Mouse (Mus musculus) embryonic stem cell, embryonic (primary cell): ENCODE results near the gene Efhd1.

ENCODE experiments used
- CTCF ChIA-PET, 4 experiments: fragments of 300-600 bp in 2 of 4; fragments of 350-600 bp in 2 of 4; sonication (Branson Sonifier 250); formaldehyde crosslinking; loops; one replicate each; lab custom pipeline; 2022; ENCODE audit warnings: inconsistent platforms in 2 of 4; lab: Charles Lee
- POLR2A ChIA-PET, 4 experiments: fragments of 300-600 bp in 2 of 4; fragments of 350-600 bp in 2 of 4; sonication (Branson Sonifier 250); formaldehyde crosslinking; loops; one replicate each; lab custom pipeline; 2022; ENCODE audit warnings: antibody characterized with exemption in 4 of 4, inconsistent platforms in 1 of 4; lab: Charles Lee

Gene Efhd1

DNA sequence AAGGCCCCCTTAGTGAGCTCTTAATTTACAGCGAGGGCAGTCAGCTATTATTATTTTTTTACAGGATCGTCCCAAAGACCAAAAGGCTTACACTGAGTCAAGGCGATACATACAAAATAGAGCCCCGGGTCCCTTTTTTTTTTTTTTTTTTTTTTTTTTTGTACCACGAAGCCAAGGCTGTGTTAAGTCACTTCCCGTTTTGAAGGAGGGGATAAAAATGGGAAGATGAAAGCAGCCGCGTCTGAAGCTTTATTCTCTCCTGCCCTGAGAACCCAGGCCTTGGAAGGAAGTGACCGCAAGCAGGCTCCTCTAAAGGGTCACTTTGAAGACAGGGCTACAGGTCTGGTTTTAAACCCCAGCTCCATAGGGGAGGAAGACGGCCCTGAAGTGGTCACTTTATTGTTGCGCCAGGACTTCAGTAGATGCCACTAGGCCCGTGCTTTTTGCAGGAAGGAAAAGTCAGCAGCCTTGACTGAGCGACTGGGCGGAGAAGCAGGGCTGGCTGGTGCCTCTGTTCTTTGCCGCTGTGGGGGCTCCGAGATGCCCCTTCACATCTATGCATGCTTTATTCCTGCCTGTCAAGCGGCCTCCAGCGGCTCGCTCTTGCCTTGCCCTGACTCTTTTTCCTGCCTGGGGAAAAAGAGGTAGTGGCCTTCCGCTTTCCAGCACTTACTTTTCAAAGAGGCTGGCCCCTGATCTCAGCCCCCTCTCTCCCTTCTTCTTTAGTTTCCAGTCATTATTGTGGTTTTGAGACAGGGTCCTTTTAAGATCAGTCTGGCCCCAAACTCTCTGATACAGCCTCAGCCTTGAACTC, 17.6 kb downstream of the Efhd1 start:
- POLR2A ChIA-PET: interaction anchor here in 3 of 4 experiments (0.6 to 3.6 kb wide), 23 partner anchors 9 to 610 kb away, joined by 3 to 13 read pairs (median 4); partner anchors contain the start of genes Chrnd (in 1 of the 3), Efhd1 (in 1 of the 3) and Gigyf2 (in 1 of the 3)
- CTCF ChIA-PET: interaction anchor here (0.6 to 3.3 kb wide), 19 partner anchors 10 to 1387 kb away, joined by 3 to 21 read pairs (median 4); partner anchors contain the start of gene Ecel1 (in 1 of the 4)

DNA sequence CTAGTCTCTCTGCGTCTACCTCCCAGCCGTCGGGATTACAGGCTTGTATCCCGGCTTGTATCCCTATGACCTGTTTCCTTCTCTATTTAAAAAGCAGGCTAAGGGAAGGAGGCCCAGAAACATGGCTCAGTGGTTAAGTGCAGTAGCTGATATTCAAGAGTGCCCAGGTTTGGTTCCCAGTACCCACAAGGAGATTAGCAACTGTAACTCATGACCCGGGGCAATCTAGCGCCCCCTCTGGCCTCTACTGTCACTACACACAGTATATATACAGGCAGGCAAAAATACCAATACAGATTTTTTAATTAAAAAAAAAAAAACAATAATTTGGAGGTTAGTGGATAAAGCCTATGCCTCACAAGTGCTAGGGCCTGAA, 18.2 kb downstream of the Efhd1 start:
- ChIA-PET CTCF (interaction anchor here (0.6 to 3.3 kb wide), 13 partner anchors 9 to 1387 kb away, joined by 3 to 21 read pairs (median 3); partner anchors contain the start of gene Ecel1 (in 1 of the 4)), POLR2A (interaction anchor here in 3 of 4 experiments (0.6 to 3.6 kb wide), 14 partner anchors 10 to 92 kb away, joined by 3 to 13 read pairs (median 4); partner anchors contain the start of gene Chrnd (in 1 of the 3))

DNA sequence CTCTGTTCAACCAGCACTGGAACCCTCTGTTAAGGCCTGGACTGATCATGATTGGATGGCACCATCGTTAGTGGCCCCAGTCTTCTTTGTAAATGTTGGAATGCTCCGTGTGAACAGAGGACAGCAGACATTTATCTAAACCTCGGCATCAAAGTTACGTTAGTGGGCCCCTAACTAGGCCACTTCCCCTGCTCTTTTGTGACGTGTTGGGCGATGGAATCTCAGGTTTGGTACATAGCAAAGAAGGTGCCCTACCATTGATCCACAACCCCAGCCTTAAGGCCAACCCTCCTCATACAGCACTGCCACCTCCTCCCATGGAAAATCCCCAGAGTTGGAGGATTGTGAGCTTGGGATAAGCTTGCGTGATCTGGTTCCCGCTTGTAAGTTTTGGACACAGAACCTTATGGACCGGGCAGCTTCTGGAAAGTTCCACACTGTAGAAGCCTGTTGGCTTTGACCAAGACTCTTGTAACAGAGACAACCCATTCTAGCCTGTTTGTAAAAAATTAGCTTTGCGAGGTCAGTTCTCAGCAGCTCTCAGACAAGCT, 19.3 kb downstream of the Efhd1 start:
- POLR2A ChIA-PET: interaction anchor here in 2 of 4 experiments (0.8 to 3.6 kb wide), 8 partner anchors 8 to 43 kb away, joined by 3 to 13 read pairs (median 4); partner anchors contain the start of gene Gigyf2 (in 1 of the 2)
- CTCF ChIA-PET: interaction anchor here in 1 of 4 experiments (1.1 to 3.3 kb wide), 2 partner anchors 8 to 24 kb away, joined by 4 to 21 read pairs; no protein-coding TSS in a partner anchor

DNA sequence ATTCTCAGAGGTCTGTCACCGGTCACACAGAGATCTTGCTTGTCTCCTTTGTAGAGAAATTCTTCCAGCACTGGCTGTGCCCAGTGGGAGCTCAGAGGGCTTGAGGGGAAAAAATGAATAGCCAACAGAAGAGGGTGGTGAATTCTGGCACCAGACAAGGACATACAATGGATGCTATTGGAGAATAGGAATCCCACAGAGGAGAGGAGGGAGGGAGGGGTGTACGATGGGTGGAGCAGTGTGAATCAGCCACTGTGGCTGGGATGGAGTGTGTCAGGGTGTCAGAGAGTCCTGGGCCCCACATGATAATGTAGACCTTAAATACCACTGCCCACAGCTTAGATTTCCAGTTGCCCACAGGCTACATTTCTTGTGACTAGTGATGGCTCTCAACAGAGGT, 22.9 kb downstream of the Efhd1 start:
- CTCF ChIA-PET: interaction anchor here in 1 of 4 experiments (0.6 kb wide), 1 partner anchor 32 kb away, joined by 3 read pairs; no protein-coding TSS in a partner anchor
- POLR2A ChIA-PET: interaction anchor here in 1 of 4 experiments (0.6 kb wide), 2 partner anchors 20 to 601 kb away, joined by 3 to 4 read pairs; no protein-coding TSS in a partner anchor

DNA sequence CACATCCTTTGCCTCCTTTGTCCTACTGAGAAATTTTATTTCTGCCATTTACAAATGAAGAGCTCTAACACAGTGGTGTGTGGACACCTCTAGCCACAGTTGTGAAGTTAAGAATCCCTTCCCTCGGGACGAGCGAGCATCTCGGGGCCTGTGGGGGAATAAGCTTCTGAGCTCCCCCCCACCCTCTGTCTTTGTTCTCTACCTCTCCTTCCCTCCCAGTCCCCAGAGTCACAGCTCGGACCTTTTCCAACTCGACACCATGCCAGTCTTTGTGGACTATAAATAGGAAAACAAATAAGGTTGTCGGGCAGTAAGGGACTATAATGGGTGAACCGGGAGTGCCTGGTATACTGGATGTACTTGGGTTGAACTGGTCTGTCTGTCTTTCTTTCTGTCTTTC, 27.3 kb downstream of the Efhd1 start:
- POLR2A ChIA-PET: interaction anchor here in 2 of 4 experiments (0.6 to 2.7 kb wide), 10 partner anchors 8 to 232 kb away, joined by 3 to 13 read pairs (median 4); partner anchors contain the start of gene Gigyf2 (in 2 of the 2)

DNA sequence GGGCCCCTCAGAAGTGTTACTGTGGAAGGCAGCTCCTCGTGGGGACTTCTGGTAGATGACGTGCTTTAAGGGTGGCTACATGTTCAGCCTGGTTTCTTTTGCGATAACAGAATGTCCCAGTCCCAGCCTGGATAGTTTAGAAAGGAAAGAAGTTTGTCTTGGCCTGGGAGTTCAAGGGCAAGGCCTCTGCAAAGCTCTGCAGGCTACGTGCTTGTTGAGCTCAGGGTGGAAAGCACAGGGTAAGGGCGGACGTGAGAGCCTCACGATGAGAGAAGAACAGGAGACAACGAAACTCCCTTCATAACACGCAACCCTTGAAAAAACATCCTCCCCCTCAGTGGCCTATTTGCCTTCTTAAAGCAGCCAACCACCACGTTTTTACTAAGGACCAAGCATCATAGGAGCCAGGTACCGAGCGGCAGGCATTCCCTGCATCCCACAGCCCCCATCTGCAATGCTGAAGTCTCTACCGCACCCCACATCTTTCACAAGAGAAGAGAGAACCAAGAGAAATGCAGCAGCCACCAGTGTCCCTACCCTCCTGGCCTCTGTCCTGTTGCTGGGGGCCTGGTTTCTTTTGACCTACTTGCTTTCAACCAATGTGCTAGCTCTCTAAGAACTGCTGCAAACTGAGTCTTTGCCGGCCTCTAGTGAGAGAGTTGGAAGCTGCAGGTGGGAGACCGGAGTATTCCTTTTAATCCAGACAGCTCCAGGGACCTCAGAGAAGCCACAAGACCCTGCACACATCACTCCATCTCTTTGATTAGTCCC, 28.4 kb downstream of the Efhd1 start:
- POLR2A ChIA-PET: interaction anchor here in 3 of 4 experiments (0.6 to 2.7 kb wide), 19 partner anchors 10 to 766 kb away, joined by 3 to 13 read pairs (median 4); partner anchors contain the start of genes Gigyf2 (in 2 of the 3) and Ptma (in 1 of the 3)
- CTCF ChIA-PET: interaction anchor here (0.5 to 3.7 kb wide), 30 partner anchors 10 to 511 kb away, joined by 3 to 21 read pairs (median 4); partner anchors contain the start of genes Efhd1 (in 1 of the 4) and Sag (in 1 of the 4)

More for the DNA sequence above, 27.3 kb downstream of the Efhd1 start:
- CTCF ChIA-PET: interaction anchor here in 3 of 4 experiments (0.7 to 3.7 kb wide), 4 partner anchors 10 to 147 kb away, joined by 3 to 21 read pairs (median 10); no protein-coding TSS in a partner anchor

DNA sequence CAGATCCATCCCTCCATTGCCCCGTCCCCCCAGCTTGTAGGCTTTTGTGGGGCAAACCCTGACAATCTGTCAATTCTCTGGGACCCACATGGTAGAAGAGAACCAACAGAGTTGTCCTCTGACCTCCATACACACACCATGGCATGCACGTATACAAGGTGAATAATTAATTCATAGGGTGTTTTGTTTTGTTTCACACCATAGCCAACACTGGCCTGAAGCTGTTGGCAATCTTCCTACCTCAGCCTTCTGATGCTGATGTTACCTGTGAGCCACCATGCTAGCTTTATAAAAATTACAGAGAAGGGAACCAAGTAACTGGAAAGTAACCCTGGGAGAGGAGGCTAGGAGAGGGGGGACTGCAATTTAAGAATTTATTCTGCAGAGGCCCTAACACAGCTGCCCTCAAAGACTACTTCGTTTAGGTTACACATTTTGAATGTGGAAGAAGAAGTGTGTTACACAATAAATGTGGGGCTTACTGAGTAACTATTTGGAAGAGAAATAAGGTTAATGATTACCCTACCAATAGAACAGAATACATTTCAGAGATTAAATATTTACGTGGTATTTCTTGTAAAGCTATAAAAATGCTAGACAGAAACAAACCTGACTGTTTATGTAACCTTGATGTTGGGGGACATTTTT, 30.0 kb downstream of the Efhd1 start:
- ChIA-PET POLR2A (interaction anchor here in 1 of 4 experiments (0.7 to 1.2 kb wide), 2 partner anchors 30 to 32 kb away, joined by 3 to 11 read pairs; partner anchors contain the start of genes Efhd1 and Gigyf2), CTCF (interaction anchor here in 1 of 4 experiments (1.0 kb wide), 1 partner anchor 36 kb away, joined by 3 read pairs; no protein-coding TSS in a partner anchor)

DNA sequence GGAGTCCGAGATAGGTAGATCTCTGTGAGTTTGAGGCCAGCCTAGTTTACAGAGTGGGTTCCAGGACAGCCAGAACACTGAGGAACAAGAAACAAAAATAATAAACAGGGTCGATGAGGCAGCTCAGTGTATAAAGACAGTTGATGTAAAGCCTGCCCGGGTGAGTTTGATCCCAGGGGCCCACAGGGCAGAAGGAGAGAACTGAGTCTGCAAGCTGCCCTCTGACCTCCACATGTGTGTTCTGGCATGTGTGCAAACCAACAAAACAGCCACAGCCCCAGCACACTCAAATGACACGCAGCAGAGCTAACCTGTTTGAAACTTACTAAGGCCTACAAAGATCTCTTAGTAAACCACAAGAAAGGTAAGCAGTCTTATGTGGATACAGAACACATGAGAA, 30.8 kb downstream of the Efhd1 start:
- POLR2A ChIA-PET: interaction anchor here in 1 of 4 experiments (1.2 kb wide), 1 partner anchor 31 kb away, joined by 11 read pairs; the partner anchor contains the start of gene Gigyf2
- CTCF ChIA-PET: interaction anchor here in 2 of 4 experiments (0.7 to 1.0 kb wide), 2 partner anchors 36 to 1285 kb away, joined by 3 to 9 read pairs; no protein-coding TSS in a partner anchor

DNA sequence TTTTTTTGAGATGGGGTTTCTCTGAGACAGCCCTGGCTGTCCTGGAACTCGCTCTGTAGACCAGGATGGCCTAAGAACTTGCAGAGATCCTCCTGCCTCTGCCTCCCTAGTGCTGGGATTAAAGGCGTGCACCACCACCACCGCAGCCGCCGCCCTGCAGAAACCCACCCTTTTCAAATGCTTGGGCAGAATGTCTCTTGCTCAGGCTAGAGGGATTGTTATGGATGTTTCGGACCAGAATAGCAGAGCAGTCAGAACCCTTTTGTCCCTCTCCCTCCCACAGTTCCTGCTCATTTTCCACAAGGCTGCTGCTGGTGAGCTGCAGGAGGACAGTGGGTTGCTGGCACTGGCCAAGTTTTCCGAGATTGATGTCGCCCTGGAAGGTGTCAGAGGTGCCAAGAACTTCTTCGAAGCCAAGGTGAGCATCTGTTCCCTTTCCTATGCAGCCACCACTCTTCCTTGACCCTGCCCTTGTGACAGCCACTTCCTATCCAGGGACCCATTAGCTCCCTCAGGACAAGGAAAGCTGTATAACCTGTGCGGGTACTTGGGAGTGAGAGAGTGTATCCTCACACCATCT, 33.3 kb downstream of the Efhd1 start:
- CTCF ChIA-PET: interaction anchor here in 2 of 4 experiments (0.6 to 1.0 kb wide), 3 partner anchors 15 to 313 kb away, joined by 3 read pairs; no protein-coding TSS in a partner anchor
- POLR2A ChIA-PET: interaction anchor here in 2 of 4 experiments (0.9 to 2.4 kb wide), 8 partner anchors 12 to 71 kb away, joined by 3 to 8 read pairs (median 4); partner anchors contain the start of gene Gigyf2 (in 1 of the 2)

DNA sequence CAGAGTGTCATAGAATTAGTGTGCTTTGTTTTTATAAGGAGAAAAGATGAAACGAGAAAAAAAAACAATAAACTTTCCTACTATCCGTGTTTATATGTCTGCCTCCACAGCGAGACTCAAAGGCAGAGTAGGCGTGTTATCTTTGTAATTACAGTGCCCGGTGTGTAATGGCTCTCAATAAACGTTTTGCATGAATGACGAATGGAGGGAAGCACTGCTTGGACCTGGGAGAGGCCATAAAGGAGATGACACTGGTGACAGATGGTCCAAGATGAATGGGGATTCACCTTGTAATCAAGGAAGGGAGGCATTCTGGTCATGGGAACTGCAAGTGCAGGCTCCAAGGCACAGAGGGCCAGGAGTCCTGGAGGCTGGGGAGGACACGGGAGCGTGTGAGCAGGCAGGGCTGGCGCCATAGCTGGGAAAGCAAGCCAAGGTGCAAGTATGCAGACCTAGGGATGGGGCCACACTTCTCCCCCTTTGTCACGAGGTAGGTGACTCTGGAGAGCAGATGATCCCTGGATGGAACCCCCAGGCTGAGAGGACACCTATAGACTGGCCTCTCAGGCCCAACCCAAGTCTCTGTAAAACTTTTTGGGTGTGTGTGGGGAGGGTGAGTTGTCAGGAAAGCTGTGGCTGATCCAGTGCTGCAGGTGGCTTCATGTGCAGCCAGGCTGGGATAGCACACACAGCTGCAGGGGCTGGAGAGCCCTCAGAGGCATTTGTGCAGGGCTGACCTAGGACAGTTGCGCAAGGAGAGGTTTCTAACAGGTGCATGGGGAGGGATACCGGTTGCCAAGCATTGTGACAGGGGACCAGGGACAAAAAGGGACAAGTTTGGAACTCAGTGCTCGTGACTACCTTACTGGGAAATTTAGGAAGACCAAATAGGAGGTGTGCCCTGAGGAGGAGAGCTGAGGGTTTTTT, 36.5 kb downstream of the Efhd1 start:
- ChIA-PET CTCF (interaction anchor here in 1 of 4 experiments (1.3 kb wide), 1 partner anchor 37 kb away, joined by 3 read pairs; no protein-coding TSS in a partner anchor), POLR2A (interaction anchor here in 2 of 4 experiments (0.6 to 1.9 kb wide), 5 partner anchors 9 to 183 kb away, joined by 3 to 4 read pairs (median 4); partner anchors contain the start of gene Gigyf2 (in 1 of the 2))

DNA sequence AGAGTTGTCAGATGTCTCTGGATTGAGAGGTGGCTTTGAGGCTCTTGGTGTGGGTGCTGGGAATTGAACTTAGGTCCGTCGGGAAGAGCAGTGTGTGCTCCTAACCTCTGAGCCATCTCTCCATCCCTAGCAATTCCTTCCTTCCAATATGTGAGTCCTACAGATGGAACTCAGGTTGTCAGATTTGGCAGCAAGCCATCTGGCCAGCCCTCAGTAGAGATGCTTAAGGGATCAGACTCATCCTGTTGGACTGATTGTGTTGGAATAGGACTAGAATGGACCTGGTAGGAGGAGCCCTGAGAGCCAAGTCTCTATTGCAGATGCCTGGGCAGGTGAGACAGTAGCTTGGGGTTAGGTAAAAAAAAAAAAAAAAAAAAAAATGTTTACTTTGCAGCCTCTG, 37.8 kb downstream of the Efhd1 start:
- POLR2A ChIA-PET: interaction anchor here in 2 of 4 experiments (0.5 to 1.9 kb wide), 5 partner anchors 8 to 904 kb away, joined by 3 to 6 read pairs (median 4); no protein-coding TSS in a partner anchor
- CTCF ChIA-PET: interaction anchor here in 3 of 4 experiments (0.6 to 1.5 kb wide), 3 partner anchors 9 to 388 kb away, joined by 3 to 4 read pairs (median 4); no protein-coding TSS in a partner anchor

DNA sequence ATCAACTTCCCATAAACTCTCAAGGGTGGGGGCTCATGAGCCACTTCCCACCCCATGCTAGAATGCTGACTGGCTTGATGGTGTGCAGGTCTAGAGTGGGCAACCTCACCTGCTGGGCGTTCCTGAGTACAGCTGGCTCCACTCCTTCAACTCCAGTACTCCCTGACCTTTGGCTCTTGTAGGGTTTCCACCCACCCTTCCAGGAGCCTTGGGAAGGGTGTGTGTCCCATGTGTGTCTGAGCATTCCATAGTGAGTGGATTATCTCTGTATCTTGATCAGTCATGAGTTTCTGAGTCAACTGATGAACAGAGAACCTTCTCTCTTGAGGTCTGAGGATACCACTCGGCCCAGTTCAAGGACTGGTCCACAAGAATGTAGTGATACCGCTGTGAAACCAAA, 44.8 kb downstream of the Efhd1 start:
- CTCF ChIA-PET: interaction anchor here in 1 of 4 experiments (0.9 kb wide), 2 partner anchors 10 to 63 kb away, joined by 3 to 4 read pairs; no protein-coding TSS in a partner anchor
- POLR2A ChIA-PET: interaction anchor here in 3 of 4 experiments (0.8 to 2.5 kb wide), 17 partner anchors 8 to 866 kb away, joined by 3 to 13 read pairs (median 4); partner anchors contain the start of genes Gigyf2 (in 2 of the 3) and Efhd1 (in 1 of the 3)

DNA sequence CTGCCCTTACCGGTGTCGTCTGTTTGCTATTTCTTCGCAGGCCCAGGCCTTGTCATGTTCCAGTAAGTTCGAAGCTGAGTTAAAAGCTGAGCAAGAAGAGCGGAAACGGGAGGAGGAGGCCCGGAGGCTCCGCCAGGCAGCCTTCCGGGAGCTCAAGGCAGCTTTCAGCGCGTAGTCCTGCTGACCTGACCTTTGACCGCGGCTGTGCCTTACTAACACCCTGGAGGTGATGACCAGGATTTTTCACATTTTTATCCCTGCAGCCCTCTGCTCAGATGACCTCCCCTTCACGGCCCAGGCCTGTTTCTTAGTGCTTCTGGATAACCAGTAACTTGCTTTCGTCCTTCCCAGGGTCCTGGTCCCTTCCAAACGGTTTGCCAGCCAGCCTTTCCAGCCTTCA, 45.5 kb downstream of the Efhd1 start:
- CTCF ChIA-PET: interaction anchor here in 1 of 4 experiments (0.9 kb wide), 2 partner anchors 11 to 64 kb away, joined by 3 to 4 read pairs; no protein-coding TSS in a partner anchor
- POLR2A ChIA-PET: interaction anchor here in 3 of 4 experiments (0.8 to 2.5 kb wide), 16 partner anchors 9 to 867 kb away, joined by 3 to 13 read pairs (median 4); partner anchors contain the start of genes Gigyf2 (in 2 of the 3) and Efhd1 (in 1 of the 3)

DNA sequence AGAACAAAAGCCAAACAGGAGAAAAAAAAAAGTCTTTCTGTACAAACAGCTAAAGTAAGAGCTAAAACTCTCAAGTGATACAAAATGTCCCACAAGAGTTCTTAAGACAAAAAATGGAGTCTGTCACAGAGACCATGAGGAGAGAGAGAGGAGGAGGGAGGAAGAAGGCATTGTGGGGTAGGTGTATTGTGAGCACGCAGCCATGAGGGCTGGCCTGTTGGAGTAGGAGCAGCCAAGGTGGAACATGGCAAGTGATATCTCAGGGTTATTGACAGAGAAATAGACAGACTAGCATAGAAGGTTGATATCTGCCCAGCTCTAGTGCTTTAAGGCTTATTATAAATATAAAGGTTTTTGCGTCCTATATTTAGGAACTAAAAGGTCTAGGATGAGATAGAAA, 48.5 kb downstream of the Efhd1 start:
- CTCF ChIA-PET: interaction anchor here in 3 of 4 experiments (0.7 to 1.5 kb wide), 3 partner anchors 13 to 125 kb away, joined by 3 to 7 read pairs (median 6); partner anchors contain the start of gene Gigyf2 (in 1 of the 3)
- POLR2A ChIA-PET: interaction anchor here in 2 of 4 experiments (0.9 to 5.6 kb wide), 11 partner anchors 9 to 70 kb away, joined by 3 to 35 read pairs (median 5); partner anchors contain the start of gene Gigyf2 (in 2 of the 2)
